Mouse (Mus musculus) cerebellum, adult 11-12 months (tissue): ENCODE measurements at regions not wholly inside any gene's neighbourhood (a gene's known extent, or its start where the extent isn't known, plus 50 kb on each side); places are given as distances from the start of the nearest gene placed in this dataset.
"Not testable (repeated sequence)": the region's sequence is repeated elsewhere in the genome, so short reads cannot be mapped to it uniquely, and the experiment has no call there.

Experiments
- DNase-seq: peaks from one replicate; pipeline ENCODE4 v3.0.0; 2022

DNA sequence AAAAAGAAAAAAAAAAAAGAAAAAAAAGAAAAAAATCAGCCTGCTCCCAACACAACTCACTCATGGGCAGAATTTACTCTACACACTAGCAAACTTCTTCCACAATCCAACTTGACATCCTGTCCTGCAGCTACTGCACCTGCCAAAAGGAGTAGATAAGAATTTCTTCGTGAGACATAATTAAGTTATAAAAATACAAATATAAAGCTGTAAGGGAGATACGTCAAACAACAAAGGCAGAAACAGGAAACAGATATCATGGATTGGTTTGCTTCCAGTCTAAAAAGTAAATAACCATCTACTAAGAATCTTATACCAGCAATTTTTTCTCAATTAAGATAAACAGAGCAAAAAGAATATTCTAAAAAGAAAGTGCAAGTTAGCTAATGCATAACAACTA, 390.3 kb downstream of the Pih1d3 start:
- DNase-seq, result no peak

DNA sequence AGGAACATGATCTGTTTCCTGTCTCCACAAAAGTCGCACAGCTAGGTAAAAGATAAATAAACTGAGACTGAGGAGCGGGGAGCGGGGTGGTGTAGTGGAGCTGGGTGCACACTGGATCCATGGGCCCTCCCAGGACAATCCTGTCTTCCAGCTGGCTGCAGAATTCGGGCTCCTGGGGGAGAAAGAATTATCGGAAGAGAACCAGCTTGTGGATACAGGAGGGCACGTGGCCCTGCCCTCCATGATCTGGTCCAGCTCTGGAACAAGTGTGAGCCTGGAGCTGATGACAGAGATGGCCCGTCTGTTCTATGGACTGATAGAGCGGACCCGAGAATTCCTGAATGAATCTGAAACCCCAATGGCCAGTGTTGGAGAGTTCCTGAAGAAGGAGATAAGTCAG, 392.6 kb downstream of the Pih1d3 start:
- not testable (repeated sequence) for DNase-seq

DNA sequence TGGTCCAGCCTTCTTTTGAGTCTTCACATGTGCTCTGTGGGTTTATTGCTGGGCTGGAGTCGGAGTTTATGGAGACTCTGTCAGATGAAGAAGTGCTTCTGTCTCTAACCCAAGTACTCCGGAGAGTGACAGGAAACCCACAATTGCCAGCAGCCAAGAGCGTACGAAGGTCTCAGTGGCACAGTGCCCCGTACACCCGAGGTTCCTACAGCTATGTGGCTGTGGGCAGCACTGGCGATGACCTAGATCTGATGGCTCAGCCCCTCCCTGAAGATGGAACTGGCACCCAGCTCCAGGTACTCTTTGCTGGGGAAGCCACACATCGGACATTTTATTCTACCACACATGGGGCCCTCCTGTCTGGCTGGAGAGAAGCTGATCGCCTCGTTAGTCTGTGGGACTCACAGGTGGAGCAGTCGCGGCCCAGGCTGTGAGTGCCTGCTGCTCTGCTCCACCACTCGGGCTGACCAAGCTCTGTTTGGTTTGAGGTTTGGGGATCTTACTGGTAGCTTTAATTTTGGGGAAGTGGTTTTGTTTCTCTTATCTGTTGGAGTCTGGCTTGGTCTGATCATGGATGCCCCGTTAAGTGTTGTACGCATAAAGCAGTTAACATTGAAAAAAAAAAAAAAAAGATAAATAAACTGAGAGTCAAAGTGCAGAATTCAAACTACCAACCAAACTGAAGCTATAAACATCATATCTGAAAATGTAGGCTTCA, 393.8 kb downstream of the Pih1d3 start:
- not testable (repeated sequence) for DNase-seq

DNA sequence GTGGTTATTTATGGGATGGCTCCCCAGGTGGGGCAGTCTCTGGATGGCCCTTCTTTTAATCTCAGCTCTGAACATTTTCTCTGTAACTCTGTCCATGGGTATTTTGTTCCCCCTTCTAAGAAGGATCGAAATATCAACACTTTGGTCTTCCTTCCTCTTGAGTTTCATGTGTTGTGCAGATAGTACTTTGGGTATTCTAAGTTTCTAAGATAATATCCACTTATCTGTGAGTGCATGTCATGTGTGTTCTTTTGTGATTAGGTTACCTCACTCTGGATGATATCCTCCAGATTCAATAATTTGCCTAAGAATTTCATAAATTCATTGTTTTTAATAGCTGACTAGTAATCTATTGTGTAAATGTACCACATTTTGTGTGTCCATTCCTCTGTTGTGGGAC, 411.7 kb downstream of the Pih1d3 start:
- no peak for DNase-seq

DNA sequence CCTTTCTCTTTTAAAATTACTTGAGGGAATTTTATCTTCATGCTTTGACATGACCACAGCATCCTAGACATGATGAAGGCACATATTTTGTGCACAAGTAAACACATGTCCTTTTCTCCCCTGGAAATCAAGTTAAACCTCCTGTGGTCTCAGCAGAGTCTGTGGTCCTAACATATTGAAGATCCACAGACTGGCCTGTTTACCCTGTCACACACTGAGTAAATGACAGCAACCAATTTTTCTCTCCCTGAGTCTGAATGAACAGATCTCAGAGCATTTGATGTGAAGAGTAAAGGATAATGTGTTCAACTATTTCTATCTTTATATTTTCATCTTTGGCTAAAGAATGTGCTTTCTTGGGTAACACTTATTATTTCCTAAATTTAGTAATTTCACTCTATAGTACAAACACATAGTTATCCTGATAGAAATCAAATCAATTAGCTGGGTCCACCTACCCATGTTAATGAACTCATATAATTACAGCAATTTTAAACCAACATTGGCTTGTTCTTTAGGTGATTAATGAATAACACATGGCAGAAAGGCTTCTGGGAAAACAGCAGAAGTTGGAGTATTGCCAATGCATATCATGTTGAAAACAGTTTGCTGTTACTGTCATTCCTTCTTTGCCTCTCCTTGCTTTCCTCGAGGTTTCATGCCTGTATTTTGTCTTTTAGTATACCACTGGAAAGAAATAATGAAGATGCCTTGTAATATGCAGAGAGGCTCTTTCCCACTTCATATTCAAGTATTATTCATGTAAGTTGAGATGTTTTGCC, 414.1 kb downstream of the Pih1d3 start:
- no peak for DNase-seq

DNA sequence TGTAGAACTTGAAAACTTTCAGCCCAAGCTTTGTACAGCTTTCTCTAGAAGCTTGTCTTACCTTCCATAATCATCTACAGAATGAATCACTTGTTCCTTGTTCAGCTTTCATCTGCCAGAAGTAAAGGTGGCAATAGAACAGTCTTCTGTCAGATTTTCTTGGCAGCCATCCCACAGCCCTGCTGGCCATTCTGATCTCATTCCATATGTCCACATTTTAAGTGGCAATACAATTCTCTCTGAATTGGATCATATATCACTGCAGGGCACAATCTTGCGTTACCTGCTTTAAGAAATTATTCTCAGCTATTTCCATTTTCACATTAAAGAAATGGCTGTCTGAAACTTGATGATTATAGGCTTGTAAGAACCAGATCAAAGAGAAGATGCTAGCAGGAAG, 422.5 kb downstream of the Pih1d3 start:
- peak; percentile 14 for DNase-seq

DNA sequence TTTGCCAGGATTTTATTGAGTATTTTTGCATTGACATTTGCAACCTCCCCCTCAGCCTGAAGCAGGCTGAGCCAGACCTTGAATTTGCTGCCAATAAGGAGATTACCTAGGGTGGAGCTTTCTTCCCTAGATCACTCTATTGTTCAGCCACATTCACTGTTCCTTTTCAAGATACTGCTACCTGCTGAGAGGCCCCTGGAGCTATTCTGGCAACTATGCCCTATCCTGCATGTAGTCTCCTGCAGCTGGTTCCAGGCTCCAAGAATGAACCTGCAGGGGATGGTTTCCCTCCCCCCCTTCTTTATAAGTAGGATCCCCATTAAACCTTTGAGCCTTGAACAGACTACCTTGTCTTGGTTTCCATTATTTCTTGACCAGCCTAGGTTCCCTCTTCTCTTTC, 455.9 kb downstream of the Pih1d3 start:
- DNase-seq, result no peak
